Mouse (Mus musculus) G1E (cell line): Measurements from ENCODE around the gene Myo3b. TPM values are rescaled to one million over a fixed set of nuclear protein-coding genes. Genes with fewer than 3 reads are reported as not detected.

ENCODE experiments used
- ATAC-seq: 2 replicates; pipeline ENCODE4 v1.8.0; 2016; ENCODE audit warnings: mild to moderate bottlenecking; ENCODE audit not compliant: insufficient number of reproducible peaks, poor library complexity, low FRiP score, severe bottlenecking; ENCODE audit errors: extremely low read depth
- DNase-seq: peaks from one replicate; pipeline ENCODE4 v3.0.0; 2012; ENCODE audit warnings: low spot score
- H3K27me3 ChIP-seq: 2 replicates; pipeline ENCODE4 v1.6.1; 2012; ENCODE audit warnings: mild to moderate bottlenecking, low read length, inconsistent platforms; ENCODE audit not compliant: insufficient read depth
- H3K36me3 ChIP-seq: replicated peaks from 2 replicates; pipeline ENCODE3; 2012; ENCODE audit warnings: mild to moderate bottlenecking, inconsistent platforms
- H3K4me1 ChIP-seq: 2 replicates; pipeline ENCODE4 v1.6.1; 2012; ENCODE audit warnings: low read depth, low read length, inconsistent platforms, mixed read lengths; ENCODE audit not compliant: insufficient read depth
- H3K4me3 ChIP-seq: 2 replicates; pipeline ENCODE4 v1.5.1; 2012; ENCODE audit warnings: low read depth, mild to moderate bottlenecking, inconsistent platforms, low read length, moderate library complexity, mixed read lengths
- H3K9me3 ChIP-seq: replicated peaks from 2 replicates; pipeline ENCODE4 v1.6.1; 2012; ENCODE audit warnings: inconsistent platforms
- CTCF ChIP-seq: IDR thresholded peaks from 2 replicates; pipeline ENCODE4 v1.5.1; 2012; ENCODE audit warnings: low read depth, low read length, inconsistent platforms, mixed read lengths
- GATA1 ChIP-seq: IDR thresholded peaks from 2 replicates; pipeline ENCODE4 v1.6.1; 2012; ENCODE audit warnings: borderline replicate concordance, low read length, inconsistent platforms, mixed read lengths
- GATA2 ChIP-seq: IDR thresholded peaks from 2 replicates; pipeline ENCODE4 v1.6.1; 2012; ENCODE audit warnings: low read depth, low read length, inconsistent platforms, borderline replicate concordance
- POLR2AphosphoS5 ChIP-seq: IDR thresholded peaks from 2 replicates; pipeline ENCODE4 v1.6.1; 2012; ENCODE audit warnings: low read depth, low read length, inconsistent platforms; ENCODE audit not compliant: insufficient replicate concordance
- TAL1 ChIP-seq: conservative IDR thresholded peaks from 2 replicates; pipeline ENCODE4 v1.6.1; 2012; ENCODE audit warnings: low read depth, low read length, inconsistent platforms, mixed read lengths
- polyA plus RNA-seq: library from polyadenylated mRNA; stranded (reverse); fragments of >175 nt; gene quantifications from 2 replicates; pipeline ENCODE4 v1.2.3, GENCODE M21; 2012
- total RNA-seq, 2 experiments: library from RNA; stranded (forward) in 1 of 2; stranded (reverse) in 1 of 2; fragments of 200-1000 nt in 1 of 2; fragments of >200 nt in 1 of 2; fragmentation: Nextera tagmentation in 1 of 2; gene quantifications; 2 replicates each; pipeline ENCODE4 v1.2.3; 2014 to 2017

Myo3b gene
- total and polyA plus RNA-seq, 3 experiments: 0.05 TPM; not detected in 2

DNA sequence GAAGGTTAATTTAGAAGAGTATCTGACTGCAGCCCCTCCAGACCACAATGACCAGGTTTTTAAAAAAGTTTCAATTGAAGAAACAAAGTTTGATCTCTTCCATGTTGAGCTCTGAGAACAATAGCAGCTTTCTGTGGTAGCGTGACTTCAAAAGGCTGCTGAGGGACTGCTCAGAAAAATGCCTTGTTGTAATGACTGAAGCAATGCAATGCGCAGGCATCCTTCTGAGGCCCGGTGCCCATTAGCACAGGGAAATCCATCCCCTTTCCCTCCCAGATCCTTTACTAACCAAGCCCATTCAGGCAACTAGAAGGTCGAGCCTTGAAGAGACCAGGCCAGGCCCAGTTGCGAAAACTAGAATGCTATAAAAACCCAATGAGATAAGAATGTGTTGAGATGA, 432.2 kb downstream of the Myo3b start:
- H3K9me3 ChIP-seq: peaks cover 10% of the 10 kb centered on the region
- TF ChIP-seq GATA1 (no peak), TAL1 (no peak), CTCF (no peak), POLR2AphosphoS5 (no peak), GATA2 (no peak)
- no peaks in the 10 kb centered on the region for H3K36me3 ChIP-seq
- DNase-seq (no peak), ATAC-seq (no peak)
- H3K27me3 ChIP-seq: peaks cover 39% of the 10 kb centered on the region
- H3K4me1 ChIP-seq: no peaks in the 10 kb centered on the region
- H3K4me3 ChIP-seq: no peak overlapping the region

DNA sequence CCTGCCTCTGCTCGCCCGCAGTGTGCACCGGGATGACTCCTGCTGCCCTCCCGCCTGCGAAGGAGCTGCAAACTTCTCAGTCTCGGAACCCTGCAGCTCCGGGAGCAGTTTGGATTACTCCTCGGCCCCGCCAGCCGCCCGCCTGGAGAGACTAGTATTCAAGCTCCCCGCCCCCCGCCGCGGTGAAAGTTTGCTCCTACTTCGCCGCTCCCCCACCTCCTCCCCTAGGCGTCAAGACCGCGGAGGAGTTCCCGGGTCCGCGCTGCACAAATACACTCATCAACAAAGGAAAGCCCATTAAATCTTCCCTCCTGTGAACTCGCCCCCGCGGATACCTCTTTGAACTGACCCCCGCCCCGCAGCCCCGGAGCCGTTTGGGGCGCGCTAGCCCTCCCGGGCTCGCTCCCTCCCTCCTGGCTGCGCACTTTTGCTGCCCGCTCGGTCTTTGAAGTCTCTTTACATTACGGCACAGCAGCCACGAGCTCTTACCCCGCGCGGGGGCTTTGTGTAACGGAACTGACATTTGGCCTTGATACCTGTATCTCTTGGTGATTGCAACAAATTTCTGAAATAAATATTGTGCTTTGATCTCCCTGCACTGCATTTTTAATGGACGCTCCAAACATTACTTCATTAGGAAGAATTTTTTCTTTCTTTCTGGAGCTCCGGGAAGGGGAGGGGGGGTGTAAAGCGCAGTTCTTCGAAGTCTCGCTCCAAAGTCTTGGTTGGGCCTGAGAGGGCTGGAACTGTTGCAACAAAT, 433.1 kb downstream of the Myo3b start:
- Histone ChIP-seq H3K27me3 (peaks cover 45% of the 10 kb centered on the region), H3K4me3 (no peak overlapping the region), H3K9me3 (peaks cover 17% of the 10 kb centered on the region), H3K4me1 (no peaks in the 10 kb centered on the region), H3K36me3 (no peaks in the 10 kb centered on the region)
- DNase-seq (no peak), ATAC-seq (no peak)
- TF ChIP-seq TAL1 (no peak), GATA1 (no peak), GATA2 (no peak), POLR2AphosphoS5 (no peak), CTCF (no peak)

Other genes starting within 250 kb of the Myo3b start
- 6.4 and 7.7 TPM in 2 replicates for gene Ccdc173, start 249.6 kb upstream of the Myo3b start, total RNA-seq (2014; fragmentation: Nextera tagmentation)
- 3.0 and 6.1 TPM in 2 replicates for gene Ccdc173, start 249.6 kb upstream of the Myo3b start, total RNA-seq (2017)
- 0.25 and 0.35 TPM in 2 replicates for gene Ccdc173, start 249.6 kb upstream of the Myo3b start, polyA plus RNA-seq
- gene Phospho2, start 249.5 kb upstream of the Myo3b start, total RNA-seq (2014; fragmentation: Nextera tagmentation): 30.6 and 35.5 TPM in 2 replicates
- gene Phospho2, start 249.5 kb upstream of the Myo3b start, total RNA-seq (2017): 32.1 and 34.6 TPM in 2 replicates
- gene Phospho2, start 249.5 kb upstream of the Myo3b start, polyA plus RNA-seq: 35.3 and 39.7 TPM in 2 replicates
- gene Klhl23, start 217.2 kb upstream of the Myo3b start, total RNA-seq (2014; fragmentation: Nextera tagmentation): 54.3 and 59.1 TPM in 2 replicates
- 68.9 and 88.2 TPM in 2 replicates for gene Klhl23, start 217.2 kb upstream of the Myo3b start, total RNA-seq (2017)
- gene Klhl23, start 217.2 kb upstream of the Myo3b start, polyA plus RNA-seq: 4.9 and 6.8 TPM in 2 replicates
- 427 and 594 TPM in 2 replicates for gene Ssb, start 177.6 kb upstream of the Myo3b start, total RNA-seq (2014; fragmentation: Nextera tagmentation)
- gene Ssb, start 177.6 kb upstream of the Myo3b start, total RNA-seq (2017): 492 and 574 TPM in 2 replicates
- 29.4 and 41.7 TPM in 2 replicates for gene Ssb, start 177.6 kb upstream of the Myo3b start, polyA plus RNA-seq
- gene Mettl5, start 153.5 kb upstream of the Myo3b start, total RNA-seq (2014; fragmentation: Nextera tagmentation): 28.1 and 37.2 TPM in 2 replicates
- gene Mettl5, start 153.5 kb upstream of the Myo3b start, total RNA-seq (2017): 30.8 and 36.9 TPM in 2 replicates
- gene Mettl5, start 153.5 kb upstream of the Myo3b start, polyA plus RNA-seq: 76.4 and 98.6 TPM in 2 replicates
- gene Ubr3, start 141.9 kb upstream of the Myo3b start, total RNA-seq (2014; fragmentation: Nextera tagmentation): 78.9 and 104 TPM in 2 replicates
- 33.7 and 40.5 TPM in 2 replicates for gene Ubr3, start 141.9 kb upstream of the Myo3b start, total RNA-seq (2017)
- 12.7 and 17.0 TPM in 2 replicates for gene Ubr3, start 141.9 kb upstream of the Myo3b start, polyA plus RNA-seq